Mouse (Mus musculus) lung, embryonic 15.5 days (tissue): Measurements from ENCODE around the gene Gna11. TPM values are rescaled to one million over a fixed set of nuclear protein-coding genes. Genes with fewer than 3 reads are reported as not detected.

ENCODE experiments used
- ATAC-seq: fragments of 200-750 bp; cut with Nextera tagmentation; 2 replicates; pipeline ENCODE4 v1.8.0; 2017; ENCODE audit warnings: moderate number of reproducible peaks, borderline replicate concordance; ENCODE audit not compliant: low FRiP score, low TSS enrichment; ENCODE audit errors: extremely low read depth
- H3K27ac ChIP-seq: fragments of 300-500 bp; sonication (generic); 2 replicates; pipeline ENCODE4 v1.5.1; 2015; ENCODE audit warnings: moderate library complexity, mild to moderate bottlenecking, inconsistent platforms
- H3K27me3 ChIP-seq: fragments of 300-500 bp; sonication (generic); 2 replicates; pipeline ENCODE4 v1.6.1; 2015; ENCODE audit warnings: inconsistent platforms
- H3K36me3 ChIP-seq: fragments of 300-500 bp; sonication (generic); 2 replicates; pipeline ENCODE4 v1.6.1; 2015; ENCODE audit warnings: inconsistent platforms
- H3K4me1 ChIP-seq: fragments of 300-500 bp; sonication (generic); 2 replicates; pipeline ENCODE4 v1.6.1; 2015; ENCODE audit warnings: inconsistent platforms
- H3K4me2 ChIP-seq: fragments of 300-500 bp; sonication (generic); 2 replicates; pipeline ENCODE4 v1.6.1; 2015; ENCODE audit warnings: inconsistent platforms, mild to moderate bottlenecking, moderate library complexity
- H3K4me3 ChIP-seq: fragments of 300-500 bp; sonication (generic); 2 replicates; pipeline ENCODE4 v1.5.1; 2015; ENCODE audit warnings: mild to moderate bottlenecking, inconsistent platforms
- H3K9ac ChIP-seq: fragments of 300-500 bp; sonication (generic); 2 replicates; pipeline ENCODE4 v1.6.1; 2015; ENCODE audit warnings: inconsistent platforms
- H3K9me3 ChIP-seq: fragments of 300-500 bp; sonication (generic); 2 replicates; pipeline ENCODE4 v1.6.1; 2016; ENCODE audit warnings: inconsistent platforms
- WGBS: fragments of 180-500 bp; shearing (Covaris S2); methylation state at CpG from one replicate; pipeline ENCODE4 v1.1.7; 2015; 5-methylcytosine and 5-hydroxymethylcytosine counted together
- polyA plus RNA-seq: library from polyadenylated mRNA; unstranded; fragments of >200 nt; fragmentation: Nextera tagmentation; extraction: Ambion mirVana; gene quantifications from 2 replicates; pipeline ENCODE4 v1.2.1, GENCODE M21; 2015

Gene Gna11
- 72.7 and 74.2 TPM in 2 replicates for polyA plus RNA-seq

- Histone ChIP-seq H3K27ac (peak within 1 kb of the TSS; percentile 84), H3K4me3 (peak within 1 kb of the TSS; percentile 83), H3K9ac (peak within 1 kb of the TSS; percentile 74), H3K9me3 (no peaks in the 10 kb centered on the region), H3K4me1 (peaks cover 36% of the 10 kb centered on the region), H3K4me2 (peak within 1 kb of the TSS; percentile 86), H3K36me3 (no peaks in the 10 kb centered on the region), H3K27me3 (no peaks in the 10 kb centered on the region)
- peak; percentile 96 for ATAC-seq
- 2% methylated on average over 53 of the region's 59 CpGs for WGBS
Observed at GRCm38 (mm10) chr10:81545161-81545747, at the start of gene Gna11. TSS of gene Gna11 (minus strand) at chr10:81545190.

- H3K4me2 ChIP-seq, result no peak overlapping the region
- H3K27me3 ChIP-seq, result peaks cover 17% of the 10 kb centered on the region
- H3K9ac ChIP-seq, result no peak overlapping the region
- 57% methylated on average over 18 of the region's 18 CpGs for WGBS
- no peaks in the 10 kb centered on the region for H3K9me3 ChIP-seq
- H3K36me3 ChIP-seq, result peaks cover 6% of the 10 kb centered on the region; the same call in 1 of the 2 replicates
- H3K27ac ChIP-seq, result no peak overlapping the region
- ATAC-seq, result no peak
- H3K4me1 ChIP-seq, result peaks cover 33% of the 10 kb centered on the region
- H3K4me3 ChIP-seq, result no peak overlapping the region
Observed at GRCm38 (mm10) chr10:81593935-81594334, 48.9 kb upstream of the Gna11 start.

GRCm38 (mm10) chr10:81593223-81593622 is 48.2 kb upstream of the Gna11 start:
- no peak overlapping the region for H3K4me3 ChIP-seq
- WGBS, result 57% methylated on average over 4 of the region's 4 CpGs

GRCm38 (mm10) chr10:81592631-81593030 is 47.6 kb upstream of the Gna11 start:
- Histone ChIP-seq H3K27ac (no peak overlapping the region), H3K36me3 (peaks cover 17% of the 10 kb centered on the region; the same call in 1 of the 2 replicates), H3K9me3 (no peaks in the 10 kb centered on the region), H3K9ac (no peak overlapping the region), H3K4me2 (no peak overlapping the region), H3K4me1 (peaks cover 28% of the 10 kb centered on the region), H3K27me3 (peaks cover 17% of the 10 kb centered on the region), H3K4me3 (no peak overlapping the region)
- WGBS, result 75% methylated on average over 7 of the region's 7 CpGs
- ATAC-seq, result no peak

More at GRCm38 (mm10) chr10:81593223-81593622, 48.2 kb upstream of the Gna11 start:
- Histone ChIP-seq H3K9me3 (no peaks in the 10 kb centered on the region), H3K4me1 (peaks cover 33% of the 10 kb centered on the region), H3K27me3 (peaks cover 17% of the 10 kb centered on the region), H3K36me3 (peaks cover 13% of the 10 kb centered on the region; the same call in 1 of the 2 replicates), H3K4me2 (no peak overlapping the region), H3K9ac (no peak overlapping the region), H3K27ac (no peak overlapping the region)
- no peak for ATAC-seq

DNA sequence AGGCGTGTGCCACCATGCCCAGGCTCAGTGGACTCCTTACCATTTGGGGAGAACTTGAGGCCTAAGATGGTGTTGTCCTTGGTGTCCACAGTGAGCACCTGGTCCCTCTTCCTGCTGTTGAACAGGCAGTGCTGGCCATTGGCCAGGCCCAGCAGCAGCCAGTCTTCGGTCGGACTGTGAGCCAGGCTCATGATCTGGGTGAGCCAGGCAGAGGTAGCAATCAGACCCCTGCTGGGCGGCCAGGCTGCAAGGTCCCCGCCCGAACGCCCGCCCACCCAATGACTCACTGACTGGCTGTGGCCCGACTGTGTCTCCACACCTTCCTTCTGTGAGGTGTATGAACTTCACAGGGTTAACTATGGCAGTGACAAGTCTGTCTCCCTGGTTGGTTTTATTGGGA is 46.9 kb upstream of the Gna11 start:
- Histone ChIP-seq H3K4me2 (no peak overlapping the region), H3K27me3 (peaks cover 17% of the 10 kb centered on the region), H3K9ac (no peak overlapping the region), H3K36me3 (peaks cover 22% of the 10 kb centered on the region; the same call in 1 of the 2 replicates), H3K27ac (no peak overlapping the region), H3K9me3 (no peaks in the 10 kb centered on the region), H3K4me1 (peaks cover 20% of the 10 kb centered on the region), H3K4me3 (no peak overlapping the region)
- WGBS, result 65% methylated on average over 9 of the region's 9 CpGs
- ATAC-seq, result no peak

DNA sequence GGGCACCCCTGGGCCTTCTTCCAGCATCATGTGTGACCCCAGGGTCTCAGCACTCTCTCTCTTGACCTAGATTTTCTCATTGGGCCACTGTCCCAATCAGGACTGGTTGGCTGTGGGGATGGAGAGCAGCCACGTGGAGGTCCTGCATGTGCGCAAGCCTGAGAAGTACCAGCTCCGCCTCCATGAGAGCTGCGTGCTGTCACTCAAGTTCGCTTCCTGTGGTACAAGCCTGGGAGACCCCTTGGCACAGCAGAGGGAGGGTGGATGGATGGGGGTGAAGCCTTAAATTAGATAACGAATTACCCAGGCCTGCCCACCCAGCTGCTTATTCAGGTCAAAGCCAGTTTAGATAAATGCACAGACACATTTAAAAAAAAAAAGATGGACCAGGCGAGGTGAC is 43.7 kb upstream of the Gna11 start:
- H3K4me3 ChIP-seq, result no peak overlapping the region
- no peak overlapping the region for H3K27ac ChIP-seq
- 58% methylated on average over 7 of the region's 7 CpGs for WGBS
- no peaks in the 10 kb centered on the region for H3K9me3 ChIP-seq
- no peaks in the 10 kb centered on the region; the same call in 1 of the 2 replicates for H3K27me3 ChIP-seq
- H3K9ac ChIP-seq, result no peak overlapping the region
- no peaks in the 10 kb centered on the region for H3K4me1 ChIP-seq
- peaks cover 46% of the 10 kb centered on the region for H3K36me3 ChIP-seq
- ATAC-seq, result no peak
- no peak overlapping the region for H3K4me2 ChIP-seq

- Histone ChIP-seq H3K36me3 (peaks cover 38% of the 10 kb centered on the region), H3K4me3 (no peak overlapping the region), H3K4me2 (no peak overlapping the region), H3K9ac (no peak overlapping the region), H3K27ac (no peak overlapping the region), H3K9me3 (no peaks in the 10 kb centered on the region), H3K4me1 (peaks cover 15% of the 10 kb centered on the region), H3K27me3 (no peaks in the 10 kb centered on the region)
- ATAC-seq, result no peak
- whole genome bisulfite sequencing, result 52% methylated on average over 6 of the region's 6 CpGs
Observed at GRCm38 (mm10) chr10:81583347-81583746, 38.4 kb upstream of the Gna11 start.

DNA sequence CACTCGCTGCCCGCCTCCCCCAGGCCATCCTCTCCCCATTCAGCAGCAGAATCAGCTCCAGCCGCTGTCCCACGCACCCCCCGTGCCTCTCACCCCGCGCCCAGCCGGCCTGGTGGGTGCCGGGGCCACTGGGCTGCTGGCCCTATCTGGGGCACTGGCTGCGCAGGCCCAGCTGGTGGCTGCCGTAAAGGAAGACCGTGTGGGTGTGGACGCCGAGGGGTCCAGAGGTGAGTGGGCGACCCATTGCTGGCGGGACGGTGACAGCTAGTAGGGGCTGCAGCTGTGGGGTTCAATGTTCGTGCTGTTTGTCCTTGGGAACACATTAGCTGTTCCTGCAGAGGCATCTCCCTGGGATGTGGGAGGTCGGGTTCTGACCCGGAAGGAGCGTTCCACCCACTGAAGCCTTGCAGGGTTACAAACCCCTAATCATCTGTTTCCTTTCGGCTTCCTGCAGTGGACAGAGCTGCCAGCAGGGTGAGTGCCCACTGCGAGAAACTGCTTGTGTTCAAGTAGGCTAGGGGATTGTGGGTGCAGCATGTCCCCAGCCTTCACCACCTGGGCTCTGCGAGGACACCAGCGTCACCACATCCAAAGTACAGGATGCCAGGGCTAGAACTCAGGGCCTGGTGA is 35.6 kb upstream of the Gna11 start:
- 46% methylated on average over 25 of the region's 25 CpGs for WGBS
- 0 out of 2 replicates have a peak, but pooled peaks have one; percentile 10 for ATAC-seq
- Histone ChIP-seq H3K27ac (no peak overlapping the region), H3K36me3 (peaks cover 17% of the 10 kb centered on the region), H3K4me1 (peaks cover 29% of the 10 kb centered on the region), H3K4me2 (peak overlapping the region; percentile 29; the same call in 1 of the 2 replicates), H3K9me3 (no peaks in the 10 kb centered on the region), H3K4me3 (no peak overlapping the region), H3K27me3 (no peaks in the 10 kb centered on the region), H3K9ac (no peak overlapping the region)

DNA sequence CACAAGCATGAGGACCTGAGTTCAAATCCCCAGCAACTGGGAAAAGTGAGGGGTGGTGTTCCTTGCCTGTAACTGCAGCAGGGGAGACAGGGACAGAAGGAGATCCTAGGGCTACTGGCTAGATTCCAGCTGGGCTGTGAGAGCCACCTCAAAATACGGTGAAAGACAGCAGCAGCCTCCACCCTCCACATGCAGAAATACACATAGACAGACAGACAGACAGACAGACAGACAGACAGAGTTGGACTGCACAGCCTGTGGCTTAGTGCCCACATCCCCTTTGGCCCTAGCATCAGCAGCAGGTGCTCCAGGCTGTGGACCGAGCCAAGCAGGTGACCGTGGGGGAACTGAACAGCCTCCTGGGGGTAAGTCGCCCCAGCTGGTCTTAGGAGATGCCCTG is 35.0 kb upstream of the Gna11 start:
- no peak overlapping the region for H3K9ac ChIP-seq
- no peak overlapping the region for H3K4me2 ChIP-seq
- WGBS, result 62% methylated on average over 4 of the region's 4 CpGs
- H3K27me3 ChIP-seq, result no peaks in the 10 kb centered on the region
- H3K4me1 ChIP-seq, result peaks cover 34% of the 10 kb centered on the region
- ATAC-seq, result no peak
- no peak overlapping the region for H3K4me3 ChIP-seq
- H3K27ac ChIP-seq, result no peak overlapping the region
- peaks cover 11% of the 10 kb centered on the region for H3K36me3 ChIP-seq
- no peaks in the 10 kb centered on the region for H3K9me3 ChIP-seq

DNA sequence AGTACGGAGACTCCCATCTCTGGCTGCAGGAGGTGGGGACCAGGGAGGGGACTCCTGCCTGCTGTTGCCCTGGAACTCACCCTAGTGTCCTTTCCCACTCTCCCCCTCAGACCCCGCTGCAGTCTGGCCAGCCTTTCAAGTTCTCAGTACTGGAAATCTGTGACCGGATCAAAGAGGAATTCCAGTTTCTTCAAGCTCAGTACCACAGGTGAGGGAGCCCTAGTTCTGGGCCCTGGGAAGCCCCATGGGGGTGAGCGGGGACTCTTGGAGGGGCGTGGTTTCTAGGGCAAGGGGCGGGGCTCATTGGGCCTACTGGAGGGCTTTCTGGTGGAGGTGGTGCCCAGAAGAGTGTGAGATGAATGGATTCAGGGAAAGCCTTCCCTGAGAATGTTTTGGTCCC is 30.7 kb upstream of the Gna11 start:
- H3K4me1 ChIP-seq, result peaks cover 63% of the 10 kb centered on the region
- no peaks in the 10 kb centered on the region for H3K36me3 ChIP-seq
- peak overlapping the region; percentile 75 for H3K4me2 ChIP-seq
- peak overlapping the region; percentile 69 for H3K9ac ChIP-seq
- no peak for ATAC-seq
- H3K4me3 ChIP-seq, result peak overlapping the region; percentile 60
- H3K27ac ChIP-seq, result peak overlapping the region; percentile 77
- no peaks in the 10 kb centered on the region for H3K9me3 ChIP-seq
- H3K27me3 ChIP-seq, result no peaks in the 10 kb centered on the region
- WGBS, result 2% methylated on average over 6 of the region's 6 CpGs

GRCm38 (mm10) chr10:81575208-81575631 is 30.2 kb upstream of the Gna11 start:
- Histone ChIP-seq H3K27me3 (no peaks in the 10 kb centered on the region), H3K4me2 (peak overlapping the region; percentile 75), H3K9me3 (no peaks in the 10 kb centered on the region), H3K4me1 (peaks cover 63% of the 10 kb centered on the region), H3K4me3 (peak overlapping the region; percentile 60), H3K27ac (peak overlapping the region; percentile 77), H3K36me3 (no peaks in the 10 kb centered on the region), H3K9ac (peak overlapping the region; percentile 69)
- under 1% methylated on average over 23 of the region's 30 CpGs for WGBS
- peak; percentile 15; the same call in 1 of the 2 replicates for ATAC-seq
